Mouse (Mus musculus) fat pad, adult 2 months (tissue): ENCODE results near the gene St6gal1.

Source experiments
- DNase-seq: peaks from one replicate; pipeline ENCODE4 v3.0.0-alpha.2; 2011; ENCODE audit warnings: low read depth, low spot score; ENCODE audit errors: extremely low read depth

The St6gal1 gene

DNA sequence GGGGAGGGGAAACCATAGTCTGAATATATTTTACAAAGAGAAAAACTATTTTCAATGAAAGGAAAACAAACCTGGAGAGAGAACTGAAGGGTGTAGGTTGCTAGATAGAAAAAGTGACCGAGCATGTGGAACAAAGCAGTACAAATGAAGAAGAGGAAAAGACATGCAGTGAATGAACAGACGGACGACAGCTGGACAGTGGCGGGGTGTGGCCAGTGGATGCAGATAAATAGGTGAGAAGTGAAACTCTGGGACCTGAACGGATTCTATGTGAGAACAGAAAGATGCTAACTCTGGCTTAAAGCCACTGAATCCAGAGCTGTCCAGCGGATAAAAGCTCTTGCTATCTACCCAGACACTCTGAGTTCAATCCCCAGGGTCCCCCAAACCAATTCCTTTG, 25.2 kb downstream of the St6gal1 start:
- DNase-seq: no peak

DNA sequence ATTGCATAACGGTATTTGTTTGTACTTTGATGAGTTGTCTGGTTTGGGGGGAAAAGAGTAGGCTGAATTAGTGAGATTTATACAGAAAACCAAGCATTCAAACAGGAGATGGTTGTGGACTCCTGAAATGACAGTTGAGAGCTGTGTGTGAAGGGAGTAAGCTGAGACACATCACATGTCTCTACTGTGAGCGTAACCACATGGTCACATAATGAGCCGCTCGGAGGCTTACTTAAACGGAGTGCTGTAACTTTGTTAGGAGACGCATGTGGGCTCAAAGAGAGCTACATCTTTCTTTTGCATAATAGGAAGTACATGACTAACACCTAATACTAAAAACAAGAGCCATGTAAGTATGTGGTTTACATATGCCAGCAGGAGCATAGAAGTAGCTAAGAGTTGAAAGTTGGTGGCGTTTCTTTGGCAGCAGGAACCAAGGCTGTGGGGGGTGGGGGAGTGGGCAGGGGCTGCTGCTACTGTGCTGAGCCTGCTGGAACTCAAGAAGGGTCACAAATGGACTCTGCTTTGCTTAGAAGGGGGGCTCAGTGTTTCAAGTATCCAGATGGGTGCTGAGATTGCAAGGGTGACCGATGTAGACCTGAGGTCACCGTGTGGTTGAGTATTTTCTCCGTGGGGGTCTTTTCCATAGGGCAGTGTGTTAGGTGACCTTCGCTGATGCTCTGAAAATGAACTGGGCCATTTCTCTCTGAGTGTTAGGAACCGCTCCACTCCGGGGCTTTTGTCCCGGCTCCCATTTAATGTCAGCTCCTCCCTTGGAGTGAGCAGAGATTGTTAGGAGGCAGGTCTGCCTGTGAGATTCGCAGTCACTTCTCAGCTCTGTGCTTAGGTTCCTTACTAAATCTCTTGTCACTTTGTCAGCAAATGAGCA, 26.3 kb downstream of the St6gal1 start:
- DNase-seq: no peak

DNA sequence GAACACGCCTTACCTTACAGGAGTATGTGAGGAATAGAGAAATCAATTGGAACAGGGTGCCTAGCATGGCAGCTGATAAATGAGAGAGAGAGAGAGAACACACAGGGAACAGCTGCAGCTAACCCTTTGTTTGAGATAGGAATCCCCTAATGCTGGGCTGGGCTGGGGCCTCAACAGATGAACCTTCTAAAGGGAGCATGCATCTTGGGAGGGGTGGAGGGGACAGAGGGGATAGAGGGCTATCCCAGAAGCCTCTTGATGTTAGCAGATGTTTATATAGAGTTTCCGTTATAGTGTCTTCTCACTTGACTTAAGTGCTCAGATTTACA, 26.9 kb downstream of the St6gal1 start:
- DNase-seq: no peak

DNA sequence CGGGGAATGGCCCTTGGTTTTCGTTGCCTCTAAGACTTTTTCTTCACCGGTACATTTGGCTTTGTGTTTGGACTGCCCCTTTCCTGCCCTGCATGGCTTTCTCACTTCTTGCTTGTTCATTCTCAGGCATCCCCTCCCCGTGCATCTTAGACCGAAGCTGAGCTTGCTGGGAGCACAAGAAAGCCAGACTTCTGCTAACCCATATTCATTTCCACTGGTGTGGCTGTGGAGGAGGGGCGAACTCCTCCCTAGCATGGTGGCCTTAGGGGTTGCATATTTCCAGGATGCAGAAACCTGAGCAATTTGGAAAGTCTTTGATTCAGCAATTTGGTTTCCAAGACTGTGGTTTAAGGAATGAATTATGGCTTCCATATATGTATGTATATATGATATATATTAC, 29.1 kb downstream of the St6gal1 start:
- no peak for DNase-seq

GRCm38 (mm10) chr16:23254062-23254461, 29.5 kb downstream of the St6gal1 start:
- DNase-seq: no peak

DNA sequence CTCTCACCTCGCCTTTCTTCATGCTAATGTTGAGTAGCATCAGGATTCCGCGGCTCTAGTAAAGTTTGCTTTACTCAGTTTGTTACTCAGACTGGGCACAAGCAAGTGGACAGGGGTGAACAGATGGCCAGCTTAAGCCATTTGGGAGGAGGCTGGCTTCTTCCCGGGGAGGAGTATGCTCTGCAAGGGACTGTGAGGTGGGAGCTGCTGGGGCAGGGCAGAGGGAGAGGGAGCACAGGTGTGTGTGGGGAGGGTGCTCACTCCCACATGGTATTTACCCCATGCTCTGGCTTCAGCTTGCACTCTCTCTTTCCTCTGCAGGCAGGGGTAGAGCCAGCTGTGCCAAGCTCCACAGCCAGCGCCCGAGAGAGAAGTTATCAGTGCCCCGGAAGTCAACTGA, 32.1 kb downstream of the St6gal1 start:
- DNase-seq: no peak

GRCm38 (mm10) chr16:23258429-23258822, 33.9 kb downstream of the St6gal1 start:
- no peak for DNase-seq

DNA sequence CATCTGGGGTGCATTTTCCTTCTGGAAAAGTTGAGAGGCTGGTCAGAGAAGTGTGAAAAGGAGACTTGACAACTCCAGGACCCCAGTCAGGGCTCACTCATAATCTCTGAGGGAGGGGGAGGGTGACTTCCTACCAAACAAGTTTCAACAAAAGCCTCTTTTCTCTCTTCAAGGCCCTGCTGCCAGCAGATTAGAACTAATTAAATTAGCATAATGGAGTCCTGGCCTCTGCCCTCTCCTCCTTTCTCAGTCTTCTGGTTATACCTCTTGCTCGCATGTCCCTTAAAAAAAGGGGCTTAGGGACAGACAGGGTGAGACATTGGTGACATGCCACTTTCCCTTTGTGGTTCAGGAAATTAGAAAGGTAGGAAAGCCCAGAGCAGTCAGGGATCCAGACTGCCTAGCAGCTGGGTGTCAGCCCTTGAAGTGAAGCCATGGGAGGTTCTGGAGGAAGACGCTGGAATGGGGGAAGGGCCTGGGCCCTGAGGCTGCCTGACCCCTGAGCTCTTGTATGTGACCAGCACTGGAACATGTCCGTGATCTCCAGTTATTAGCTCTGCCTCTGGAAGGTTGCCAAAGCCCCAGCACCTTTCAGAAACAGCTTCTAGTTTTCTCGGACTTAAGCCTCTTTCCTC, 34.4 kb downstream of the St6gal1 start:
- no peak for DNase-seq

- DNase-seq: no peak
Measured at GRCm38 (mm10) chr16:23259580-23259979, 35.0 kb downstream of the St6gal1 start.

DNA sequence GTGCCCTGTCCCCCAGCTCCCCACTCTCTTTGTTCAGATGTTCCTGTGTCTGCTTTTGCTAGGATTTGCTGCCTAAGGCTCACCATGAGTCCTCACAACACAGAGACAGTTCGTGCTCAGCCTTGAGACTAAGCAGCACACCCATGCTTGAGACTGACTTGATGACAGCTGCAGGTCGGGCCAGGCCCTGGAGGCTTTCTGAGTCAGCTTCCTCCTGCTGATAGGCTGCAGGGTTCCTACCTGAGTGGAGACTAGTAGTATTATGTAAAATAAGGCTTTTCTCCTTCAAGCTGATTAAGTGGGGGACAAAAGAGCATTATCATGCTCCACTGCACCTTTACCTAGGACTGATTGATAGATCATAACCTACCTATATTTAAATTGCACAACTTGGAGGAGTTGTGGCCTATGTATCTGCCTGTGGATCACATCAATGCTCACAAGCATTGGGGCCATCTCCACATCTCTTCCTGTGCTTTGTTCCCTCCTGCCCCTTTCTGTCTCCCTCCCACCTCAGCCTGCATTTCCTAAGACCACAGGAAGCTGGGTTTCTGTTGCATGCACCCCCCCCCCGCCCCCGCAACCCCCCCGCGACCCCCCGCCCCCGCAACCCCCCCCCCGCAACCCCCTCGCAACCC, 37.7 kb downstream of the St6gal1 start:
- DNase-seq: no peak

DNA sequence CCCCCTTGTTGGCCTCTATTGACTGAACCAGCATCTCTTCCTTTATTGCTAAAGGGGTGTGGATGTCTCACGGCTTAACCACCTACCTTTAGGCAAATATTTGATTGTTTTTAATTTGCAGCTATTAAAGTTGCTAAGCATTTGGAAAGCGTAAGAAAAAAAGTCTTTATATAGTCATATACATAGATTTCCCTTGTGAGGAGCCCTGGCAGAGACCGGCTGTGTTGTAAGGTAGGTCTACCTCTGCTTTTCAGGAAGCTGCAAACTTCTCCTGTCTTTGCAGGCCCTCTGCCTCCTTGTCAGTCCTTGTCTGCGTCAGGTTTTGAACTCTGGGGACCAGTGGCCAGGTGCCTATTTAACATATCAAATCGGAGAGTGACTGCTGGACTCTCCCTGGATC, 38.3 kb downstream of the St6gal1 start:
- DNase-seq: no peak

DNA sequence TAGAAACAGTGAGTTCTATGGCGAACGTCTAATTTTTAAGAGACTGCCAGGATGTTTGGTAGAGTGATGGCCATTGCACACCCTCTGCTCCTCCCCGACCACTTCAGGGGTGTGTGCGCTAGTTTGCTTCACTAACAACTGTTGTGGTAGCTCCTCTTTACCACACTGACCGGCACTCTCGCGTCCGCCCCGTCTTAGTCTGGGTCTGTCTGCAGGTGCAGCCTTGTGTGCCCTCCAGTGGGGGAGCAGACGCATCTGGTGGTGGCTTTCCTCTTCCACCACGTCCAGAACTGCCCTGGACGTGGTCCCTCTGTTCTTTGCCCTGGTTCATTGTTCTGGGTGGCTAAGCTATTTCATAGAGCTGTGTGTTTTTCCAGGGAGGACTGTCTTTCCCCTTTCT, 40.5 kb downstream of the St6gal1 start:
- no peak for DNase-seq

DNA sequence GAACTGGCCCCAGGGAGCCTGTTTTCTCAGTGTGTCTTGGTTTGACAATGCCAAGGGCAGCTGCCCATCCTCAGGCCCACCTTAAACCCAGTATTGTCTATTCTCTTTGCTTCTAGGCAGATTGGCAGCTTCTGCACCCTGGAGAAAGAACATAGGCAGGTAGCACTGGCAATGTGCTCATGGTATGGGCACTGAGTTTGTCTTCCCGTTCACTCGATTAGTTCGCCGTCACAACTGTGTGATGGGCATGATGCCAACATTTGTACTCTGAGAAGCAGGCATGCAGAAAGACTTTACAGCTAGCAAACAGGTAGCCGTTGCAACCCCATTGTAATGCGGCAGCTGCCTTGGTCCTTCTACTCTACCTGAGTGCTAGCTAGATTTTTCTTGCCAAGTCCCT, 40.9 kb downstream of the St6gal1 start:
- no peak for DNase-seq

DNA sequence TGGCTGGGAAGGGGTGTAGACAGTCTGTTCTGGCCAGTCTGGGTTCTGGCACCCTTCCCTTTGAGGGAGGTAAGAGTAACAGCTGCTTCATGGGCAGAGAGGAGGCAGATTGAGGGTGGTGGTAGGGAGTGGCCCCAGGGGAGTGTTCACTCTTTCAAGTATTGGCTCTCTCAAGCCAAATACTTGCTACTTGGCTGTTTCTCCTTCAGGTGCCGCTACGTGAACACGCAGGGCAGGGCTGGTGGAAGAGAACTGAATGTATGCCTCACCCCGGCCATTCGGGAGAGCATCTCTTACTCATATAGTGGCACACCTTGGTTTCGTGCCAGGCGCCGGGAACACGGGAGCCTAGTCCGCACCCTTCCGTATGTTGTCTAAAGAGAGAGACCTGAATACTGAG, 41.8 kb downstream of the St6gal1 start:
- DNase-seq: no peak

GRCm38 (mm10) chr16:23266896-23267295, 42.4 kb downstream of the St6gal1 start:
- DNase-seq: no peak

GRCm38 (mm10) chr16:23268231-23268630, 43.7 kb downstream of the St6gal1 start:
- no peak for DNase-seq

DNA sequence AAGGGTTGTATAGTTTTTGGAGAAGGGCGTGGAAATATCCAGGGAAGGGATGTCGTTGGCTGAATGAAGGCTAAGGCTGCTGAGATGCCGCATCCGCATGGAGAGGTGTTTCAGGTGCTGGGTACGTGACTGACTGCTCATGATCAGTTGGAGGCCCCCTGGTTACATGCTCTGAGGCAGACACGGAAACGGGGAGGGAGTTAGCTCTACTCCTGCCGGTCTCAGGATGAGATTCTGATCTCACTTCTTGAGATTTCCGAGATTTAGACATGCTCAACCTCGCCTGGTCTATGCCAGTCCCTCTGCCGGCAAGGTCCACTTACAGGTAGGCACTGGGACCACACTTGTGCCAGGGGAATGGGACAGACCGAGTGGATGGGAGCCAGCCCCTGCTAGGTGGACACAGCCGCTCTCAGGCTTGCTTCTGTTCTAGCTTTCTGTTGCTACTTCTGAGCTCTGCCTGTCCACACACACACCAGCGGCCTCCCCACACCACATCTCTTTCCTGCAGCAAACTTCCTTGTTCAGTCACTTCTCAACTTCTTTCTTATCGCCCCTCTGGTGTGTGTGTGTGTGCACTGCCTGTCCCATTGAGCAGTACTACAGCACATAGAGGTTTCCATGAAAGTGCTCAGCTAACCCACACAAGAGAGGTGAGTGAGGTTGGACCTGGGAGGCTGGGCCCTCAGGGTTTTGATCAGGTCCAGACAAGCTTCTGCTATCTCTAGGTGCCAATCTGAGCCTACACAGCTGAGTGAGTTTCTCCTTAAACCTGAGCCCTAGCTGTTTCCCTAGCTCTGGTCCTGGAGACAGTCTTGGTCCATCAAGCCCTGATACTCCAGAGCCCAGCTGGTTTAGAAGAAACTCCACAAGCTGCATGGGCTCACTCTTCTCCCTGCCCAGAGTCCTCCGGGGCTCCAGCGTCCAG, 44.8 kb downstream of the St6gal1 start:
- no peak for DNase-seq

DNA sequence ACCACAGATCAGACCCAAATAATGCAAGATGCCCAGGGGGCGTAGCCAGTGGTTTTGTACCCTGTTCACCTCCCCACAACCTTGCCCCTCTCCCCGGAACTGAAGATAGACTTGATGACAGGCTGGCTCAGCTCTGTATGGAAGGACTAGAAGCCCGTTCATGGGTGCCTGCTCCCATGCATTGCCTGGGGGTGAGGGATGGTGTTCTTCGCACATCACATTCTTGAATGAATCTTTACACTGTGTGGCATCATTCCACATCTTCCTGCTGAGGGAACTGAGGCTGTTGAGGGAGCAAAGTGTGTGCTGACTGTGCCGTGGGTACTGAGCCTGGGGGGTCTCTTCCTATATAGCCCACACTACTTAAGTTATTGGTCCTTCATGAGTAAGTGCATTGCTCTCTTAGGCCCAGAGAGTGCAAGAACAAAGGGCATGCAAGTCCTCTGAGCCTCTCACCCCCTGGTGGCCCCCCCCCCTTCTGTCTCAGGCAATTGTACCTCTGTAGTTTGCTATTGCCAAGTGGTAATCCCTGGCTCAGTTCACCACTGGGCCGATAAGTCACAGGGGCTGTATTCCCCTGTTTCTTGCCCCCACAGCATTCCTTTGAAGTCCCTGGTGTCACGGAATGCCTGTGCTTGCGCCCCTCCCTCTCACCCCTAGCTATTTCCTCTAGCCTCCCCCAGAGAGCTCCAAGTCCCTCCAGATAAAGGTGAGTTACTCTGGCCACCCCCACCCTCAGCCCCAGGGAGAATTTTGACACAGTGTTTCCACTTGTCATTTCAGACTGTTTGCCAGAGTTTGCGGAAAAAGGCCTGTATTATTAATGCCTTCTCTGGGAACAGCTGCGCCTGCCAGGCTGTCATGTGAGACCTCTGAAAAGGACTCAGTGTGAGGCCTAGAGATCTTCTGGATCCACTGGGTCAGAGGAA, 45.7 kb downstream of the St6gal1 start:
- no peak for DNase-seq

- no peak for DNase-seq
Measured at GRCm38 (mm10) chr16:23270913-23271253, 46.3 kb downstream of the St6gal1 start.
